Mouse (Mus musculus) induced T-regulatory cell, adult 2 months (primary cell): ENCODE data around the gene Tnfaip3.

Experiments
- DNase-seq: peaks from one replicate; pipeline ENCODE4 v3.0.0-alpha.2; 2012; ENCODE audit warnings: low read depth

Gene Tnfaip3

DNA sequence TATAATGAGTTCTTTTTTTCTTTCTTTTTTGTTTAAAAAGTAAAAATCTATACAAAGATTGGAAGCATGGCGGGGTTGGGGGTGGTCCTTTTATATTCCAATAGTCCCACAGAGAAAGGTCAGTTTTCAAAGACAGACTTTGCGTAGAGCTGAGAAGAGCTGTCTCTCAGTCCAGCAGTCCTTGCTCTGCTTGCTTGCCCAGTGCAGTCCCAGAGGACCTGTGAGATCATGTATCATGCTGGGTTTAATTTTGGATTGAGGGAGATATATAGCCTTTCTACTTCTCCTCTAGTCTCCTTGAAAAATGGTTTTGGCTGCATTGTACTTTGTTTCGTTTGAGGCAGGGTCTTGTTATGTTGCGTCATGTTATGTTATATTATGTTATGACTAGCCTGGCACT lies 49.9 kb downstream of the Tnfaip3 start:
- DNase-seq: no peak

DNA sequence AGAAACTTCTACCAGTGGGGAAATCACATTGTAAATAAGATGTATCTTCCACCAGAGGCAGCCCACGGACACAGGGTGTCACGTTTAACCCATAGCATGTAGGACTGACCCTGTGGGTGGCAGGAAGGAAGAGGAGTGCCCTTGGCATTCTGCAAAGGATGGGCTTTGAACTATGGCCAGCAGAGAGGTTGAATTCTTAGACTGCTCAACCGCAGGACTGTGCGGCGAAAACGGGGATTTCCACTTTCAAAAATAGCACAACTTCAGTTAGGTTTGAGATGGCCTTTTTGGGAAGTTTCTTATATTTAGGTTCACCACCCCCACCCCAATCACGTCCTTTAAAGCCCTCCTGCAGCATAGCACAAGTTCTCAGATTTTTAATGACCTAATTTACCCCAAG lies 50.6 kb downstream of the Tnfaip3 start:
- peak; percentile 81 for DNase-seq

DNA sequence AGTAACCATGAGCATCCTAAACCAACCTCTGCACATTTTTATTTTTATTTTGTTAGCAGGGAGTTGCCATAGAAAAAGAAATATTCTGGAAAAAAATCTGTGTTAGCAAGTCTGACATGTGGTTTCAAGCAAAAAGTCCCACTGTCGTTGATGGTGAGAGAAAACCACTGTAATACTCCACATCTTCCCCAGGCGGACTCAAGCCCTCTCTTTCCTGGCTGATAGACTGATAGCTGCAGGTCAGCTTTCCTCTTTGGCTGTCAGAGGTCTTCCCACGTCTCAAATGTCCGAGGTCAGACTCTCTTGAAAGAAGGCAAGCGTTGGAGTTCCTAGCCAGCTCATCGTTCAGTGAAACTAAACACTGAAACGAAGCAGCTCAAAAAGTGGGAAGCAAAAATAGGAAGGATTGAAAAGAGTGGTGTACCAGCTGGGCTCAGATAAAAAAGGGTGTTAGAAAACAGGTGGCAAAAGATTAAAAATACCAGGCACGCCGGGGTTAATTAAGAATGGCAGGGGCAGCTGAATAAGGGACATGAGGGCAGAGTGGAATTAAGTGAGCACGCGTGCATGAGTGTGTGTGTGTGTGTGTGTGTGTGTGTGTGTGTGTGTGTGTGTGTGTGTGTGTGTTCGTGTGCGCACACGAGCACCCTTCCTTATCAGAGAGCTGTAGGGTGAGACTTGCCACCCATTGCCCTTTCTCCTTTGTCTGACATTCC lies 55.5 kb downstream of the Tnfaip3 start:
- DNase-seq: no peak

DNA sequence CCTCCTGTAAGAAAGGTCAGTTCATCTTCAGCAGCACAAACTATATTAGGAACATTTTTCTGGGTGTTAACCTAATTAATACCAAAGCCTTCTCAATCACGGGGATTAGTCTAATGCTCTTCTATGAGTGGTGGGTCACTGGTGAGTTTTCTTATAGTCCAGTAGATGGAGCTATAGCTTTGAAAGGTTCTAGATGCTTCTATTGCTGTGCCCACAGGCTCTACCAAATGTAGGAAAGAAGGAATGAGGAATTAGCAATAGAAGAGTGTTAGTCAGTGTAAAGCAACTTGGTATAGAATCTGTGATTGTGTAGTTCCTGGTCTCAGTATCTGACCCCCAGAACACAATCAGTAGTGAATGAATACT lies 61.8 kb downstream of the Tnfaip3 start:
- DNase-seq: peak; percentile 72

DNA sequence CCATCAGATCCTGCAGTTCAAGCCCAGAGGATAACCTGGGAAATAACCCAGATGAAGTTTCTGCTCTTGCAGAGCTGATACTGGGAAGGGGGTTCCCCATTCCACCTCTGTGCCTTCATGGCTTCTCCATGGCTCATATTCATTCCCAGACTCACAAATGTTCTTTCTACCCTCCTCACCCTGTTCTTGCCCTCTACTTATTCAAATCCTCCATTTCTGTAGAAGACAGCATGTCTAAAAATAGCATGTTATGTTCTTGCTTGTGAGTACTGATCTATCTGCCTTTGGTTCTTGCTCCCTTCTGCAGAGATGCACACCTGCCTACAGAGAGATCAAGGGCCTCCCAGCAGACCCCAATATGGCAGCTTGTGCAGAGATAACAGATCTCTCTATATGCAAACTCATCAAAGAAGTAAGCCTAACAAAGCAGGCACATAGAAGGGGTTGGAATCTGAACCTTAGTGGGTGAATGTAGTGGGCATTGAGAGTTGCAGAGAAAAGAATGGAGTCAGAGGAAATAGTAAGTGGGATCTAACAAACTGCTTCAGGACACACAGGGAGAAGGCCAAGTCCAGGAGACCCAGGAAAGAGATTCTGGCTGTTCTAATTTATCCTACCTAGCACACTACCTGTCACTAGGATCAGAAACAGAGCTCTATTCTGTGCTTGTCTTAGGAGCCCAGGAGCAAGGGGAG lies 62.3 kb downstream of the Tnfaip3 start:
- peak; percentile 22 for DNase-seq
